Mouse (Mus musculus): ENCODE measurements around the gene Cebpg.

Gene Cebpg

GRCm38 (mm10) chr7:35024426-35024825, 31.9 kb downstream of the Cebpg start:
- DNase-seq (ENCODE audit: low spot score): no peak

GRCm38 (mm10) chr7:35023251-35023650, 33.1 kb downstream of the Cebpg start:
- DNase-seq (ENCODE audit: low spot score): no peak

GRCm38 (mm10) chr7:35021365-35021764, 35.0 kb downstream of the Cebpg start:
- no peak for DNase-seq (ENCODE audit: low spot score)

- no peak for DNase-seq (ENCODE audit: low spot score)
These were observed 41.1 kb downstream of the Cebpg start for GRCm38 (mm10) chr7:35015252-35015651.

GRCm38 (mm10) chr7:35013228-35013627, 43.1 kb downstream of the Cebpg start:
- no peak for DNase-seq (ENCODE audit: low spot score)

- no peak for DNase-seq (ENCODE audit: low spot score)
These were observed 49.7 kb downstream of the Cebpg start for GRCm38 (mm10) chr7:35006661-35007060.

GRCm38 (mm10) chr7:35003171-35003737, 53.1 kb downstream of the Cebpg start:
- no peak for DNase-seq (ENCODE audit: low spot score)

- DNase-seq (ENCODE audit: low spot score): peak; percentile 75
These were observed 55.5 kb downstream of the Cebpg start for GRCm38 (mm10) chr7:35000839-35001238.

Measured in embryo, embryonic 10 days (tissue).